Comparison of ENCODE assay signal across 1 mouse cellular context in the genomic region with DNA sequence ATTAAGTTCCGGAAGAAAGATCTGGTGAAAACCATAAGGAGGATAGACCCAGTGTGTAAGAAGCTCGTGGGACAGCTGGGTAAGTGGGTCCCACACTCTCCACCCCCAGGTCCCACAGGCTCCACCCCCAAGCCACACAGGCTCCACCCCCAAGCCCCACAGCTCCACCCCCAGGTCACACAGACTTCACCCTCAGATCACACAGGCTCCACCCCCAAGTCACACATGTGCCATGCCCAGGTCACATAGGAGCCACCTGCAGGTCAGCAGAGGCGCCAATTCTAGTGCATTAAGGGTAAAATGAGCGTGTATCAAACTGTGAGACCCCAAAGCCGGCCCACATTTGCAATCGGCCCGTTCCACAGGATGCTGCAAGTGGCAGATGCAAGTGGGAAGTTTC.
TF ChIP-seq lines count a peak whose summit lies in the region.

No protein-coding gene starts in this region.

TF ChIP-seq in CH12.LX, 34 proteins besides CTCF, POLR2A, EP300 and RAD21:
- TF ChIP-seq JUN (IDR thresholded peaks at IDR 0.05; ENCODE audit: insufficient read depth, low read depth, low read length) (no peak), IRF4 (IDR thresholded peaks at IDR 0.05; ENCODE audit: low read depth, low read length) (0 out of 2 replicates have a peak, but pooled peaks have one; percentile 19)
TF ChIP-seq in CH12.LX: peak in this region for 1.
